Mouse (Mus musculus): ENCODE measurements around the gene Vrtn. TPM values are rescaled to one million over a fixed set of nuclear protein-coding genes. Genes with fewer than 3 reads are reported as not detected.

The Vrtn gene
- total RNA-seq, 2 experiments from 2014 or later: not detected

- no peak for TF ChIP-seq CTCF (IDR thresholded peaks at IDR 0.05)
- intact Hi-C loops (cut with DNase I): loop anchor here (5.0 kb wide), 1 partner anchor 768 kb away; no protein-coding TSS in a partner anchor
These were observed 566 bp upstream of the Vrtn start for GRCm38 (mm10) chr12:84640253-84640652.

GRCm38 (mm10) chr12:84650234-84650633 lies 9.4 kb downstream of the Vrtn start:
- no peak for DNase-seq
- H3K4me3 ChIP-seq: no peak overlapping the region
- intact Hi-C loops (cut with DNase I): no loop called here
- TF ChIP-seq CTCF (IDR thresholded peaks at IDR 0.05): no peak
- no peak overlapping the region for H3K27ac ChIP-seq

More at GRCm38 (mm10) chr12:84640253-84640652, 566 bp upstream of the Vrtn start:
- no peak for DNase-seq
- no peak overlapping the region for H3K4me3 ChIP-seq
- no peak overlapping the region for H3K27ac ChIP-seq

GRCm38 (mm10) chr12:84653912-84654311 lies 13.1 kb downstream of the Vrtn start:
- DNase-seq: peak; percentile 52
- intact Hi-C loops (cut with DNase I): loop anchor here (1.0 kb wide), 1 partner anchor 101 kb away; no protein-coding TSS in a partner anchor
- TF ChIP-seq CTCF (IDR thresholded peaks at IDR 0.05): peak; percentile 98; the same call in 1 of the 2 replicates

GRCm38 (mm10) chr12:84670555-84670954 lies 29.7 kb downstream of the Vrtn start:
- Histone ChIP-seq H3K27ac (no peak overlapping the region), H3K4me3 (no peak overlapping the region)
- no peak for DNase-seq
- TF ChIP-seq CTCF (IDR thresholded peaks at IDR 0.05): peak; percentile 43
- intact Hi-C loops (cut with DNase I): no loop called here

More at GRCm38 (mm10) chr12:84653912-84654311, 13.1 kb downstream of the Vrtn start:
- Histone ChIP-seq H3K4me3 (no peak overlapping the region), H3K27ac (no peak overlapping the region)

GRCm38 (mm10) chr12:84671646-84672045 lies 30.8 kb downstream of the Vrtn start:
- no peak for TF ChIP-seq CTCF (IDR thresholded peaks at IDR 0.05)
- no peak for DNase-seq
- intact Hi-C loops (cut with DNase I): no loop called here
- no peak overlapping the region for H3K27ac ChIP-seq
- H3K4me3 ChIP-seq: no peak overlapping the region

- Histone ChIP-seq H3K27ac (no peak overlapping the region), H3K4me3 (no peak overlapping the region)
- TF ChIP-seq CTCF (IDR thresholded peaks at IDR 0.05): no peak
- no peak for DNase-seq
- intact Hi-C loops (cut with DNase I): no loop called here
These were observed 34.1 kb downstream of the Vrtn start for GRCm38 (mm10) chr12:84674666-84675526.

- H3K27ac ChIP-seq: no peak overlapping the region
- intact Hi-C loops (cut with DNase I): no loop called here
- DNase-seq: no peak
- no peak overlapping the region for H3K4me3 ChIP-seq
- TF ChIP-seq CTCF (IDR thresholded peaks at IDR 0.05): no peak
These were observed 35.2 kb downstream of the Vrtn start for GRCm38 (mm10) chr12:84676011-84676410.

- TF ChIP-seq CTCF (IDR thresholded peaks at IDR 0.05): no peak
- no peak for DNase-seq
- intact Hi-C loops (cut with DNase I): no loop called here
- no peak overlapping the region for H3K4me3 ChIP-seq
- H3K27ac ChIP-seq: no peak overlapping the region
These were observed 43.8 kb downstream of the Vrtn start for GRCm38 (mm10) chr12:84684569-84684968.

GRCm38 (mm10) chr12:84686176-84686575 lies 45.4 kb downstream of the Vrtn start:
- DNase-seq: no peak
- no peak for TF ChIP-seq CTCF (IDR thresholded peaks at IDR 0.05)
- intact Hi-C loops (cut with DNase I): no loop called here
- no peak overlapping the region for H3K27ac ChIP-seq
- no peak overlapping the region for H3K4me3 ChIP-seq

- Histone ChIP-seq H3K27ac (no peak overlapping the region), H3K4me3 (no peak overlapping the region)
- TF ChIP-seq CTCF (IDR thresholded peaks at IDR 0.05): no peak
- no peak for DNase-seq
- intact Hi-C loops (cut with DNase I): no loop called here
These were observed 46.7 kb downstream of the Vrtn start for GRCm38 (mm10) chr12:84687531-84687930.

GRCm38 (mm10) chr12:84689051-84689450 lies 48.2 kb downstream of the Vrtn start:
- H3K27ac ChIP-seq: no peak overlapping the region
- TF ChIP-seq CTCF (IDR thresholded peaks at IDR 0.05): no peak
- H3K4me3 ChIP-seq: no peak overlapping the region
- intact Hi-C loops (cut with DNase I): no loop called here
- no peak for DNase-seq

- no peak overlapping the region for H3K4me3 ChIP-seq
- no peak for DNase-seq
- no peak overlapping the region for H3K27ac ChIP-seq
- no peak for TF ChIP-seq CTCF (IDR thresholded peaks at IDR 0.05)
- intact Hi-C loops (cut with DNase I): no loop called here
These were observed 50.5 kb downstream of the Vrtn start for GRCm38 (mm10) chr12:84691347-84691746.

GRCm38 (mm10) chr12:84692141-84692540 lies 51.3 kb downstream of the Vrtn start:
- TF ChIP-seq CTCF (IDR thresholded peaks at IDR 0.05): no peak
- intact Hi-C loops (cut with DNase I): no loop called here
- no peak overlapping the region for H3K4me3 ChIP-seq
- H3K27ac ChIP-seq: no peak overlapping the region
- DNase-seq: no peak

Data from gastrocnemius, adult 2 months (tissue).